Mouse (Mus musculus) brain, embryonic 14.5 days (tissue): ENCODE data around the gene Dennd1a.

Source experiments
- CTCF ChIP-seq: fragments of 200-500 bp; IDR thresholded peaks from 2 replicates; pipeline ENCODE4 v1.5.1; 2012; ENCODE audit warnings: inconsistent platforms, mild to moderate bottlenecking, moderate library complexity, borderline replicate concordance; ENCODE audit not compliant: insufficient read depth, insufficient read length; ENCODE audit errors: extremely low read depth
- POLR2A ChIP-seq: fragments of 200-500 bp; IDR thresholded peaks from 2 replicates; pipeline ENCODE4 v1.6.1; 2012; ENCODE audit warnings: mild to moderate bottlenecking, inconsistent platforms, borderline replicate concordance; ENCODE audit not compliant: poor library complexity, insufficient read depth, insufficient read length, severe bottlenecking; ENCODE audit errors: extremely low read depth

DNA sequence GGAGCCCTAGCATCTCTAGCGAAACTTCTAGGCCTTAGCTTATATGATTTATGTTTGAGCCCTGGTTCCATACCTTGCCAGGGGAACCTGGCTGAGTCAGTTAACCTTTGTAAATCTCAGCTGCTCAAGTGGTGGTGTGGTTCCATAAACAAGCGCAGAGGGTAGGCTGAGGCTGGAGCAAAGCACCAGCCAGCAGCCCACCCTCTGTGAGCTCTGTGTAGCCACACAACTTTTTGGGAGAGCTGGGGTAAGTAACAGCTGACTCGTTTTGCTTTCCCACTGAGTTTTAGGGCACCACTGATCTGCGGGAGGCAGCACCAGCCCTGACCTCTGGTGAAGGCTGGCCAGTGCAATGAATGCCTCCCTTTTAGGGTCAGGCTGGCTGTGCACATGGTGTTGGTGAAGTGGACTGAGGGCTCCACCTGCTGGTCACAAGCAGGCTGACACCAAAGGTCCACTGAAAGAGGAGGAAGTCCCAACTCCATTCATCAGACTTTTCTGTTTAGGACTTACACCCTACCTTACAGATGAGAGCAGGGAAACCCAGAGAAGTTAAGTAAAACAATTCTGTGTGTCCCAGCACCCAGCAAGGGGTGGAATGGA, 484.5 kb downstream of the Dennd1a start:
- TF ChIP-seq POLR2A (no peak), CTCF (peak; percentile 97)
